Mouse (Mus musculus): ENCODE results near the gene Cipc. TPM values are rescaled to one million over a fixed set of nuclear protein-coding genes. Genes with fewer than 3 reads are reported as not detected.

Cipc gene
- polyA plus RNA-seq, 1 experiment from 2014 or later = 23.3 TPM

- 70% methylated on average over 10 of the region's 10 CpGs for WGBS
- Histone ChIP-seq H3K27me3 (replicated peaks; ENCODE audit: control insufficient read depth, insufficient read depth, low read length) (no peaks in the 10 kb centered on the region), H3K36me3 (ENCODE audit: control insufficient read depth, insufficient read depth, low read length) (no peaks in the 10 kb centered on the region), H3K27ac (replicated peaks; ENCODE audit: low read depth, low read length) (no peak overlapping the region), H3K4me1 (ENCODE audit: control insufficient read depth, insufficient read depth, low read length) (no peaks in the 10 kb centered on the region), H3K9ac (ENCODE audit: low read depth, low read length) (no peak overlapping the region), H3K4me3 (ENCODE audit: low read depth, low read length) (no peak overlapping the region), H3K9me3 (ENCODE audit: control insufficient read depth, low read length) (no peaks in the 10 kb centered on the region), H3K4me2 (ENCODE audit: low read depth, low read length) (no peak overlapping the region)
- DNase-seq (ENCODE audit: low spot score) = no peak
- no peak for ATAC-seq (ENCODE audit: low read depth)
These were observed 52.5 kb downstream of the Cipc start for GRCm38 (mm10) chr12:86999283-86999820.

GRCm38 (mm10) chr12:87000151-87000839 is 53.5 kb downstream of the Cipc start:
- peak; percentile 54 for DNase-seq (ENCODE audit: low spot score)
- no peak for ATAC-seq (ENCODE audit: low read depth)
- WGBS = 52% methylated on average over 5 of the region's 5 CpGs

GRCm38 (mm10) chr12:87000840-87001176 is 54.0 kb downstream of the Cipc start:
- Histone ChIP-seq H3K27me3 (replicated peaks; ENCODE audit: control insufficient read depth, insufficient read depth, low read length) (no peaks in the 10 kb centered on the region), H3K4me2 (ENCODE audit: low read depth, low read length) (no peak overlapping the region), H3K9ac (ENCODE audit: low read depth, low read length) (no peak overlapping the region), H3K4me1 (ENCODE audit: control insufficient read depth, insufficient read depth, low read length) (no peaks in the 10 kb centered on the region), H3K27ac (replicated peaks; ENCODE audit: low read depth, low read length) (no peak overlapping the region), H3K9me3 (ENCODE audit: control insufficient read depth, low read length) (no peaks in the 10 kb centered on the region), H3K36me3 (ENCODE audit: control insufficient read depth, insufficient read depth, low read length) (no peaks in the 10 kb centered on the region), H3K4me3 (ENCODE audit: low read depth, low read length) (no peak overlapping the region)
- no peak for ATAC-seq (ENCODE audit: low read depth)
- DNase-seq (ENCODE audit: low spot score) = no peak
- WGBS = 40% methylated on average over 6 of the region's 6 CpGs

More at GRCm38 (mm10) chr12:87000151-87000839, 53.5 kb downstream of the Cipc start:
- no peaks in the 10 kb centered on the region for H3K36me3 ChIP-seq (ENCODE audit: control insufficient read depth, insufficient read depth, low read length)
- H3K9ac ChIP-seq (ENCODE audit: low read depth, low read length) = no peak overlapping the region
- H3K4me2 ChIP-seq (ENCODE audit: low read depth, low read length) = no peak overlapping the region
- no peak overlapping the region for H3K27ac ChIP-seq (replicated peaks; ENCODE audit: low read depth, low read length)
- H3K4me3 ChIP-seq (ENCODE audit: low read depth, low read length) = no peak overlapping the region
- H3K9me3 ChIP-seq (ENCODE audit: control insufficient read depth, low read length) = no peaks in the 10 kb centered on the region
- no peaks in the 10 kb centered on the region for H3K4me1 ChIP-seq (ENCODE audit: control insufficient read depth, insufficient read depth, low read length)
- no peaks in the 10 kb centered on the region for H3K27me3 ChIP-seq (replicated peaks; ENCODE audit: control insufficient read depth, insufficient read depth, low read length)

GRCm38 (mm10) chr12:87002209-87002608 is 55.4 kb downstream of the Cipc start:
- 50% methylated on average over 7 of the region's 7 CpGs for WGBS

GRCm38 (mm10) chr12:87002815-87003214 is 56.0 kb downstream of the Cipc start:
- Histone ChIP-seq H3K27ac (replicated peaks; ENCODE audit: low read depth, low read length) (no peak overlapping the region), H3K9me3 (ENCODE audit: control insufficient read depth, low read length) (no peaks in the 10 kb centered on the region), H3K9ac (ENCODE audit: low read depth, low read length) (no peak overlapping the region), H3K4me3 (ENCODE audit: low read depth, low read length) (no peak overlapping the region), H3K4me1 (ENCODE audit: control insufficient read depth, insufficient read depth, low read length) (no peaks in the 10 kb centered on the region), H3K27me3 (replicated peaks; ENCODE audit: control insufficient read depth, insufficient read depth, low read length) (no peaks in the 10 kb centered on the region), H3K4me2 (ENCODE audit: low read depth, low read length) (no peak overlapping the region), H3K36me3 (ENCODE audit: control insufficient read depth, insufficient read depth, low read length) (no peaks in the 10 kb centered on the region)
- ATAC-seq (ENCODE audit: low read depth) (no peak), DNase-seq (ENCODE audit: low spot score) (no peak)
- 66% methylated on average over 6 of the region's 7 CpGs for WGBS

More at GRCm38 (mm10) chr12:87002209-87002608, 55.4 kb downstream of the Cipc start:
- Histone ChIP-seq H3K9ac (ENCODE audit: low read depth, low read length) (no peak overlapping the region), H3K27ac (replicated peaks; ENCODE audit: low read depth, low read length) (no peak overlapping the region), H3K4me3 (ENCODE audit: low read depth, low read length) (no peak overlapping the region), H3K27me3 (replicated peaks; ENCODE audit: control insufficient read depth, insufficient read depth, low read length) (no peaks in the 10 kb centered on the region), H3K36me3 (ENCODE audit: control insufficient read depth, insufficient read depth, low read length) (no peaks in the 10 kb centered on the region), H3K9me3 (ENCODE audit: control insufficient read depth, low read length) (no peaks in the 10 kb centered on the region), H3K4me2 (ENCODE audit: low read depth, low read length) (no peak overlapping the region), H3K4me1 (ENCODE audit: control insufficient read depth, insufficient read depth, low read length) (no peaks in the 10 kb centered on the region)
- DNase-seq (ENCODE audit: low spot score) (no peak), ATAC-seq (ENCODE audit: low read depth) (no peak)

- H3K36me3 ChIP-seq (ENCODE audit: control insufficient read depth, insufficient read depth, low read length) = no peaks in the 10 kb centered on the region
- no peaks in the 10 kb centered on the region for H3K9me3 ChIP-seq (ENCODE audit: control insufficient read depth, low read length)
- no peaks in the 10 kb centered on the region for H3K4me1 ChIP-seq (ENCODE audit: control insufficient read depth, insufficient read depth, low read length)
- H3K27ac ChIP-seq (replicated peaks; ENCODE audit: low read depth, low read length) = no peak overlapping the region
- no peak overlapping the region for H3K4me2 ChIP-seq (ENCODE audit: low read depth, low read length)
- no peak overlapping the region for H3K9ac ChIP-seq (ENCODE audit: low read depth, low read length)
- DNase-seq (ENCODE audit: low spot score) (no peak), ATAC-seq (ENCODE audit: low read depth) (no peak)
- WGBS = 43% methylated on average over 3 of the region's 3 CpGs
- no peak overlapping the region for H3K4me3 ChIP-seq (ENCODE audit: low read depth, low read length)
- no peaks in the 10 kb centered on the region for H3K27me3 ChIP-seq (replicated peaks; ENCODE audit: control insufficient read depth, insufficient read depth, low read length)
These were observed 56.8 kb downstream of the Cipc start for GRCm38 (mm10) chr12:87003606-87004005.

GRCm38 (mm10) chr12:87004596-87004995 is 57.8 kb downstream of the Cipc start:
- WGBS = 67% methylated on average over 4 of the region's 4 CpGs
- H3K9ac ChIP-seq (ENCODE audit: low read depth, low read length) = no peak overlapping the region

More at GRCm38 (mm10) chr12:87004596-87004995, 57.8 kb downstream of the Cipc start:
- no peaks in the 10 kb centered on the region for H3K9me3 ChIP-seq (ENCODE audit: control insufficient read depth, low read length)
- no peak overlapping the region for H3K4me3 ChIP-seq (ENCODE audit: low read depth, low read length)
- 0 out of 2 replicates have a peak, but pooled peaks cover 3% of the 10 kb centered on the region for H3K27me3 ChIP-seq (replicated peaks; ENCODE audit: control insufficient read depth, insufficient read depth, low read length)
- no peak overlapping the region for H3K27ac ChIP-seq (replicated peaks; ENCODE audit: low read depth, low read length)
- H3K36me3 ChIP-seq (ENCODE audit: control insufficient read depth, insufficient read depth, low read length) = no peaks in the 10 kb centered on the region
- DNase-seq (ENCODE audit: low spot score) (no peak), ATAC-seq (ENCODE audit: low read depth) (no peak)
- H3K4me2 ChIP-seq (ENCODE audit: low read depth, low read length) = no peak overlapping the region
- H3K4me1 ChIP-seq (ENCODE audit: control insufficient read depth, insufficient read depth, low read length) = no peaks in the 10 kb centered on the region

Data from embryonic facial prominence, embryonic 14.5 days (tissue).